Mouse (Mus musculus) heart, embryonic 16.5 days (tissue): ENCODE measurements around the gene P4ha2. TPM values are rescaled to one million over a fixed set of nuclear protein-coding genes. Genes with fewer than 3 reads are reported as not detected.

Experiments used
- ATAC-seq: fragments of 200-750 bp; cut with Nextera tagmentation; replicated peaks from 2 replicates; pipeline ENCODE4 v1.8.0; 2017; ENCODE audit warnings: moderate number of reproducible peaks; ENCODE audit not compliant: insufficient read depth, low FRiP score; ENCODE audit errors: extremely low read depth
- H3K27ac ChIP-seq: fragments of 300-500 bp; sonication (generic); 2 replicates; pipeline ENCODE4 v1.5.1; 2014; ENCODE audit warnings: mild to moderate bottlenecking, low read length, control low read depth, moderate library complexity
- H3K27me3 ChIP-seq: fragments of 300-500 bp; sonication (generic); 2 replicates; pipeline ENCODE4 v1.6.1; 2014; ENCODE audit warnings: low read length, mixed read lengths; ENCODE audit not compliant: control insufficient read depth, insufficient read depth
- H3K36me3 ChIP-seq: fragments of 300-500 bp; sonication (generic); 2 replicates; pipeline ENCODE4 v1.6.1; 2014; ENCODE audit not compliant: control insufficient read depth, insufficient read depth
- H3K4me1 ChIP-seq: fragments of 300-500 bp; sonication (generic); 2 replicates; pipeline ENCODE4 v1.6.1; 2014; ENCODE audit warnings: low read length, mixed read lengths; ENCODE audit not compliant: control insufficient read depth, insufficient read depth
- H3K4me2 ChIP-seq: fragments of 300-500 bp; sonication (generic); 2 replicates; pipeline ENCODE4 v1.6.1; 2014; ENCODE audit warnings: low read depth, mild to moderate bottlenecking, control low read depth, low read length
- H3K4me3 ChIP-seq: fragments of 300-500 bp; sonication (generic); 2 replicates; pipeline ENCODE4 v1.5.1; 2014; ENCODE audit warnings: mild to moderate bottlenecking, control low read depth, low read length
- H3K9ac ChIP-seq: fragments of 300-500 bp; sonication (generic); 2 replicates; pipeline ENCODE4 v1.6.1; 2014; ENCODE audit warnings: low read length, control low read depth
- H3K9me3 ChIP-seq: fragments of 300-500 bp; sonication (generic); replicated peaks from 2 replicates; pipeline ENCODE4 v1.6.1; 2016; ENCODE audit warnings: low read length; ENCODE audit not compliant: control insufficient read depth
- WGBS: fragments of 180-500 bp; shearing (Covaris S2); extraction: QIAGEN DNeasy Blood & Tissue Kit; methylation state at CpG from one replicate; pipeline ENCODE4 v1.1.7; 2014; 5-methylcytosine and 5-hydroxymethylcytosine counted together
- polyA plus RNA-seq: library from polyadenylated mRNA; unstranded; fragments of >200 nt; fragmentation: Nextera tagmentation; extraction: Ambion mirVana; gene quantifications from 2 replicates; pipeline ENCODE4 v1.2.1, GENCODE M21; 2015

P4ha2 gene
- polyA plus RNA-seq, 1 experiment from 2014 or later = 53.3 TPM

GRCm38 (mm10) chr11:54116406-54116805 lies 16.5 kb downstream of the P4ha2 start:
- no peak overlapping the region for H3K9ac ChIP-seq
- 67% methylated on average over 4 of the region's 4 CpGs for WGBS
- ATAC-seq = no peak
- H3K4me1 ChIP-seq = peaks cover 46% of the 10 kb centered on the region
- H3K27me3 ChIP-seq = no peaks in the 10 kb centered on the region
- no peak overlapping the region for H3K4me3 ChIP-seq
- no peak overlapping the region for H3K4me2 ChIP-seq
- peaks cover 21% of the 10 kb centered on the region for H3K36me3 ChIP-seq
- H3K27ac ChIP-seq = peak overlapping the region; percentile 9; the same call in 1 of the 2 replicates
- no peaks in the 10 kb centered on the region for H3K9me3 ChIP-seq

DNA sequence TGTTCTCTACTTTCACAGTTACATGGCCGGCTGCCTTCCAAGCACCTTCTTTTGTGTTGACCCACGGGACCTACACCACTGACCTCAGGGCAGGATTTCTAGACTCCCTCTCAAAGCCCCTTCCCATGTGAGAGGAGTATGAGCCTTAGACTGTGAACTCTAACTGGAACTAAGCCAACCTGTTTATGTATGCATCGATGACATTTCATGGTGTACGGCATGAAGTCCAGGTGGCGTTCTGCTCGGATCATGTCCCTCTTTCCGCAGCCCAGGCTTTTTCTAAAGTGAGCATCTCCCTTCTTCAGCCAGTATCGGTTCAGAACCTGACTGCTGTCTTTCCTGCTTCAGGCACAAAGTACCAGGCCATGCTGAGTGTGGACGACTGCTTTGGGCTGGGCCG lies 17.2 kb downstream of the P4ha2 start:
- H3K4me2 ChIP-seq = no peak overlapping the region
- no peak overlapping the region for H3K4me3 ChIP-seq
- peaks cover 47% of the 10 kb centered on the region for H3K4me1 ChIP-seq
- ATAC-seq = no peak
- no peaks in the 10 kb centered on the region for H3K9me3 ChIP-seq
- peaks cover 20% of the 10 kb centered on the region for H3K36me3 ChIP-seq
- H3K27ac ChIP-seq = no peak overlapping the region
- WGBS = 89% methylated on average over 10 of the region's 10 CpGs
- no peaks in the 10 kb centered on the region for H3K27me3 ChIP-seq
- no peak overlapping the region for H3K9ac ChIP-seq

DNA sequence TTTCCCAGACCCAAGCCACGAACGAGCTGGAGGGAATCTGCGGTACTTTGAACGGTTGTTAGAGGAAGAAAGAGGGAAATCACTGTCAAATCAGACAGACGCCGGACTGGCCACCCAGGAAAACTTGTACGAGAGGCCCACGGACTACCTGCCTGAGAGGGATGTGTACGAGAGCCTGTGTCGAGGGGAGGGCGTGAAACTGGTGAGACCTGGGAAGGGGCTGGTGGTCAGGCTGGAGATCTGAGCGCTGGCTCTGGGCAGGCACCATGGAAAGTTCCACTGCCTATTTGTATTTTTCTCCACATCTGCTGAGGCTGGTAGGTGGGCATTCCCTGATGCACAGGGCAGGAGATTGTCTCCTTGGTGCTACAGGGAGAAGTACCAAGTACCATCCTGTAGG lies 19.2 kb downstream of the P4ha2 start:
- H3K4me1 ChIP-seq = peaks cover 40% of the 10 kb centered on the region
- no peak overlapping the region for H3K9ac ChIP-seq
- no peaks in the 10 kb centered on the region for H3K9me3 ChIP-seq
- H3K4me2 ChIP-seq = no peak overlapping the region
- 89% methylated on average over 12 of the region's 12 CpGs for WGBS
- no peak overlapping the region for H3K27ac ChIP-seq
- ATAC-seq = no peak
- H3K4me3 ChIP-seq = no peak overlapping the region
- no peaks in the 10 kb centered on the region for H3K27me3 ChIP-seq
- peaks cover 20% of the 10 kb centered on the region for H3K36me3 ChIP-seq

- no peaks in the 10 kb centered on the region for H3K9me3 ChIP-seq
- peaks cover 34% of the 10 kb centered on the region for H3K4me1 ChIP-seq
- no peak overlapping the region for H3K4me3 ChIP-seq
- H3K27ac ChIP-seq = no peak overlapping the region
- H3K4me2 ChIP-seq = no peak overlapping the region
- H3K27me3 ChIP-seq = no peaks in the 10 kb centered on the region
- no peak for ATAC-seq
- H3K9ac ChIP-seq = no peak overlapping the region
- 84% methylated on average over 13 of the region's 13 CpGs for WGBS
- H3K36me3 ChIP-seq = peaks cover 20% of the 10 kb centered on the region
Measured at GRCm38 (mm10) chr11:54119740-54120360, 20.0 kb downstream of the P4ha2 start.

DNA sequence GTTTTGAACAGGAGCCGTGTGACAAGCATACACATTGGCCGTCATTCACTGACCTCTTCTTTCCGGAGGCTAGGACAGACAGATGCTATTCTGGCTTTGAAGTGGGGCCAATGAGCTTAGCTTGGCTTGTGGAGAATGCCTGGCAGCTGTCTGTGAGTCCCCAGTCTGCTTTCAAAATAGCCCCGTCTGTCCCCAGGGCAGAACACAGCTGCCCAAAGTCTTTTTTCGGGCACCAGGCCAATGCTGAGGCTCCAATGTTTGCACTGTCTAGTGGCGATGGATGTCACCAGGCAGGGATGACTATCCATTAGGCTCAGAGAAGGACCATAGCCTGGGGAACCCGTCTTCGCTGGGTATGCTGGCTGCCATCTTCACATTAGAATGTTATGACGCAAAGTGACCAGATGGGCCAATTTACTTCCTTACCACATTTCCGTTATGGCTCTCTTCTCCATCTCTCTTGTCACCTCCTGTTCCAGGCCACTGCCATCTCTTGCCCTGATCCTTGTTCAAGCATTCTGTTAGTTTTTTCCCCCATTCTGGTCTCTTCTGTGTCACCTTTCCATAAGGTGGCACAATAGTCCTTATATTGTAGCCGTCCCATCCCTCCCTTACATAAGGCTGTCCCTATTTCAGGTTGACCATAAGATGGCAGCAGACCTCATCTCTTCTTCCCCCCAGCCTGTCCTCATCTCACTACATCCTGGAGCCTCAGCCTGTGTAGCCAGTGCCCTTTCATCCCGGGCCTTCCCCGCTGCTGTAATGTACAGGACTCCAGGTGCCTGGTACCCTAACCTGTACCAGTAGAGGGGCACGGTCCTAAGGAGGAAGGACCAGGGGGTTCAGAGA lies 22.7 kb downstream of the P4ha2 start:
- Histone ChIP-seq H3K27me3 (no peaks in the 10 kb centered on the region), H3K9me3 (no peaks in the 10 kb centered on the region), H3K27ac (peak overlapping the region; percentile 79), H3K36me3 (peaks cover 25% of the 10 kb centered on the region), H3K4me2 (peak overlapping the region; percentile 26; the same call in 1 of the 2 replicates), H3K4me1 (peaks cover 30% of the 10 kb centered on the region), H3K4me3 (no peak overlapping the region), H3K9ac (no peak overlapping the region)
- WGBS = 39% methylated on average over 14 of the region's 14 CpGs
- peak; percentile 81 for ATAC-seq

- Histone ChIP-seq H3K4me2 (no peak overlapping the region), H3K27ac (no peak overlapping the region), H3K36me3 (peaks cover 16% of the 10 kb centered on the region), H3K27me3 (no peaks in the 10 kb centered on the region), H3K4me3 (no peak overlapping the region), H3K4me1 (peaks cover 32% of the 10 kb centered on the region), H3K9ac (no peak overlapping the region), H3K9me3 (no peaks in the 10 kb centered on the region)
- WGBS = 85% methylated on average over 18 of the region's 18 CpGs
- no peak for ATAC-seq
Measured at GRCm38 (mm10) chr11:54125982-54126648, 26.2 kb downstream of the P4ha2 start.

- no peak overlapping the region for H3K4me3 ChIP-seq
- 29% methylated on average over 15 of the region's 15 CpGs for WGBS
- ATAC-seq = no peak
- no peaks in the 10 kb centered on the region for H3K9me3 ChIP-seq
- peaks cover 29% of the 10 kb centered on the region for H3K4me1 ChIP-seq
- no peaks in the 10 kb centered on the region for H3K27me3 ChIP-seq
- H3K36me3 ChIP-seq = peaks cover 16% of the 10 kb centered on the region
- H3K4me2 ChIP-seq = peak overlapping the region; percentile 22; the same call in 1 of the 2 replicates
- 0 out of 2 replicates have a peak overlapping the region, but pooled peaks have one; percentile 40 for H3K27ac ChIP-seq
- H3K9ac ChIP-seq = no peak overlapping the region
Measured at GRCm38 (mm10) chr11:54126654-54127374, 26.9 kb downstream of the P4ha2 start.

- WGBS = 49% methylated on average over 2 of the region's 2 CpGs
- Histone ChIP-seq H3K36me3 (peaks cover 16% of the 10 kb centered on the region), H3K27ac (0 out of 2 replicates have a peak overlapping the region, but pooled peaks have one; percentile 10), H3K9me3 (no peaks in the 10 kb centered on the region), H3K9ac (no peak overlapping the region), H3K4me2 (no peak overlapping the region; the same call in 1 of the 2 replicates), H3K4me3 (no peak overlapping the region), H3K27me3 (no peaks in the 10 kb centered on the region), H3K4me1 (peaks cover 27% of the 10 kb centered on the region)
- no peak for ATAC-seq
Measured at GRCm38 (mm10) chr11:54127397-54127796, 27.5 kb downstream of the P4ha2 start.
